9 mouse cellular contexts compared by ENCODE assay signal in genomic region chr5:139404801-139405401, GRCm38 (mm10). TPM values are rescaled to one million over a fixed set of nuclear protein-coding genes. Genes with fewer than 3 reads are reported as not detected.
DNase-seq lines count a peak whose midpoint lies in the region; ATAC-seq and TF ChIP-seq lines count a peak whose summit lies in the region.
"Had no signal": no experiment of that assay in that cellular context is flagged by ENCODE, and none has a peak within 500 bp of the region (broad histone marks: within the 10 kb centered on the region; RNA-seq: fewer than 3 reads in every experiment).

Gene C130050O18Rik, plus strand, starts transcription at chr5:139405280.

- in situ Hi-C loops in ES-E14 (cut with MboI; ENCODE audit: low sequenced_read_pairs in 2 of 2, unreplicated experiment in 2 of 2) = no loop called here

- WGBS in heart, embryonic 11.5 days (ENCODE audit: insufficient replicate concordance) = 61% methylated on average over 6 of the region's 6 CpGs
- 73% methylated on average over 6 of the region's 6 CpGs for WGBS in heart, postnatal 0 days

- no peak for ATAC-seq in heart, embryonic 11.5 days (replicated peaks; ENCODE audit: insufficient number of reproducible peaks, low FRiP score, low TSS enrichment)
- ATAC-seq in heart, postnatal 0 days (ENCODE audit: insufficient read depth, low read depth) = no peak

- no peak within 1 kb of the TSS for H3K4me3 ChIP-seq in heart, embryonic 11.5 days (ENCODE audit: low read depth, low read length)
- H3K4me3 ChIP-seq in ES-E14 (ENCODE audit: insufficient read depth in 1 of 2, low read depth in 1 of 2, low read length in 2 of 2, poor library complexity in 1 of 2, severe bottlenecking in 1 of 2) = no peak within 1 kb of the TSS
- no peak within 1 kb of the TSS for H3K4me3 ChIP-seq in heart, postnatal 0 days (ENCODE audit: low read depth, low read length)

- no peaks in the 10 kb centered on the region for H3K9me3 ChIP-seq in heart, embryonic 11.5 days (replicated peaks; ENCODE audit: control insufficient read depth, low read length)
- H3K9me3 ChIP-seq in ES-E14 (ENCODE audit: control insufficient read depth, insufficient read depth, low read depth, low read length) = no peaks in the 10 kb centered on the region
- no peaks in the 10 kb centered on the region for H3K9me3 ChIP-seq in heart, postnatal 0 days (replicated peaks; ENCODE audit: control insufficient read depth, low read length)

- peaks cover 23% of the 10 kb centered on the region for H3K4me1 ChIP-seq in heart, embryonic 11.5 days (ENCODE audit: control insufficient read depth, insufficient read depth, low read length)
- H3K4me1 ChIP-seq in ES-E14 (ENCODE audit: control insufficient read depth in 2 of 2, insufficient read depth in 2 of 2, low read length in 2 of 2, poor library complexity in 1 of 2) = peaks cover 0 to 2% of the 10 kb centered on the region in 2 experiments; a peak in 1 of 4 replicates
- H3K4me1 ChIP-seq in heart, postnatal 0 days (ENCODE audit: control insufficient read depth, insufficient read depth) = peaks cover 17% of the 10 kb centered on the region

- peak within 1 kb of the TSS; percentile 29; the same call in 1 of the 2 replicates for H3K27ac ChIP-seq in heart, embryonic 11.5 days (ENCODE audit: low read depth, low read length)
- H3K27ac ChIP-seq in ES-E14 (ENCODE audit: insufficient read depth, low read depth, low read length, poor library complexity, severe bottlenecking) = no peak within 1 kb of the TSS
- peak within 1 kb of the TSS; percentile 37; the same call in 1 of the 2 replicates for H3K27ac ChIP-seq in heart, postnatal 0 days (ENCODE audit: low read depth)

- H3K27me3 ChIP-seq in heart, embryonic 11.5 days (ENCODE audit: control insufficient read depth, insufficient read depth, low read length) = peaks cover 4% of the 10 kb centered on the region
- no peaks in the 10 kb centered on the region for H3K27me3 ChIP-seq in heart, postnatal 0 days (ENCODE audit: control insufficient read depth, insufficient read depth, low read length)

- no peak within 1 kb of the TSS for H3K9ac ChIP-seq in heart, embryonic 11.5 days (ENCODE audit: low read depth, low read length)
- 0 out of 2 replicates have a peak within 1 kb of the TSS, but pooled peaks have one; percentile 7 for H3K9ac ChIP-seq in ES-E14 (ENCODE audit: insufficient read depth, low read depth, low read length, poor library complexity, severe bottlenecking)
- H3K9ac ChIP-seq in heart, postnatal 0 days (replicated peaks; ENCODE audit: low read depth, low read length) = no peak within 1 kb of the TSS

- H3K36me3 ChIP-seq in heart, embryonic 11.5 days (ENCODE audit: control insufficient read depth, insufficient read depth, low read length) = no peaks in the 10 kb centered on the region
- H3K36me3 ChIP-seq in ES-E14 (ENCODE audit: control insufficient read depth, insufficient read depth, low read length, poor library complexity, severe bottlenecking) = peaks cover 5% of the 10 kb centered on the region; the same call in 1 of the 2 replicates
- no peaks in the 10 kb centered on the region for H3K36me3 ChIP-seq in heart, postnatal 0 days (replicated peaks; ENCODE audit: control insufficient read depth, insufficient read depth, low read length)

- no peak for TF ChIP-seq CTCF in heart, postnatal 0 days (IDR thresholded peaks at IDR 0.05; ENCODE audit: low read depth)

- TF ChIP-seq EP300 in heart, postnatal 0 days (IDR thresholded peaks at IDR 0.05; ENCODE audit: low read depth) = no peak

- DNase-seq in heart, postnatal 4 days = no peak
- DNase-seq in ES-E14 (ENCODE audit: low read depth, low spot score) = no peak
- DNase-seq in heart, postnatal 0 days (ENCODE audit: low spot score) = no peak
- peak; percentile 48 to 60 for DNase-seq in lung, postnatal 4 days
- DNase-seq in cerebellum, adult 11-12 months = no peak
- DNase-seq in left cerebral cortex, adult 8-10 months (ENCODE audit: low spot score in 2 of 2) = no peak
- no peak for DNase-seq in frontal cortex, adult 2 months (ENCODE audit: extremely low spot score in 1 of 2, low spot score in 1 of 2)
- DNase-seq: gastrocnemius, postnatal 10 days had no signal

- H3K4me2 ChIP-seq in heart, embryonic 11.5 days = no peak within 1 kb of the TSS
- no peak within 1 kb of the TSS for H3K4me2 ChIP-seq in heart, postnatal 0 days (ENCODE audit: low read depth, low read length)

TF ChIP-seq in ES-E14, 5 proteins besides CTCF, POLR2A, EP300 and RAD21:
- TF ChIP-seq CHD2 (IDR thresholded peaks at IDR 0.05; ENCODE audit: low read depth, low read length) (no peak), HCFC1 (IDR thresholded peaks at IDR 0.05; ENCODE audit: borderline replicate concordance, insufficient read depth, low read length) (no peak), ZNF384 (IDR thresholded peaks at IDR 0.05; ENCODE audit: low read depth, low read length) (no peak), MAFK (IDR thresholded peaks at IDR 0.05; ENCODE audit: insufficient read depth, low read depth, low read length) (no peak), ZC3H11A (IDR thresholded peaks at IDR 0.05; ENCODE audit: borderline replicate concordance, low read depth, low read length) (no peak)

RNA-seq across cellular contexts. Expression of gene C130050O18Rik, which starts in this region (rescaled TPM):
- 0.17 and 0.21 TPM in 2 replicates for polyA plus RNA-seq in heart, embryonic 11.5 days (2014; fragmentation: Nextera tagmentation; extraction: Ambion mirVana)
- total RNA-seq in heart, postnatal 4 days (2021) = under 1 TPM; 0.47 to 0.74 TPM
- total RNA-seq in ES-E14 (2012; rRNA removed) = 0.49 and 1.0 TPM in 2 replicates
- 1.7 and 1.8 TPM in 2 replicates for total RNA-seq in heart, postnatal 0 days (2014; rRNA removed; ENCODE audit: low replicate concordance)
- polyA plus RNA-seq in heart, postnatal 0 days (2015; fragmentation: Nextera tagmentation; extraction: Ambion mirVana) = 0.23 and 0.31 TPM in 2 replicates
- total RNA-seq in left cerebral cortex, adult 8-10 months (2022) = 1 to 10 TPM in 1 of 4 experiments, under 1 TPM in 3; 0.32 to 1.5 (median 0.70) TPM
- polyA plus RNA-seq in frontal cortex, adult 2 months (2012; rRNA removed) = 0.42 and 0.44 TPM in 2 replicates

Comparison
In these comparisons a context has a peak if more than half of its experiments do, and no peak if none do; other contexts are left out.
1. DNase-seq: peak in lung, postnatal 4 days (2 of 2); none in heart, postnatal 4 days (single experiment), ES-E14 (single experiment), heart, postnatal 0 days (single experiment), cerebellum, adult 11-12 months (single experiment), left cerebral cortex, adult 8-10 months (0 of 2) and frontal cortex, adult 2 months (0 of 2).